Mouse (Mus musculus): ENCODE results near the gene Pfn5. TPM values are rescaled to one million over a fixed set of nuclear protein-coding genes. Genes with fewer than 3 reads are reported as not detected.
"Not testable (repeated sequence)": the region's sequence is repeated elsewhere in the genome, so short reads cannot be mapped to it uniquely, and the experiment has no call there.

The Pfn5 gene
- polyA plus RNA-seq (2015; fragmentation: Nextera tagmentation; extraction: Ambion mirVana), result not detected in 2 replicates

DNA sequence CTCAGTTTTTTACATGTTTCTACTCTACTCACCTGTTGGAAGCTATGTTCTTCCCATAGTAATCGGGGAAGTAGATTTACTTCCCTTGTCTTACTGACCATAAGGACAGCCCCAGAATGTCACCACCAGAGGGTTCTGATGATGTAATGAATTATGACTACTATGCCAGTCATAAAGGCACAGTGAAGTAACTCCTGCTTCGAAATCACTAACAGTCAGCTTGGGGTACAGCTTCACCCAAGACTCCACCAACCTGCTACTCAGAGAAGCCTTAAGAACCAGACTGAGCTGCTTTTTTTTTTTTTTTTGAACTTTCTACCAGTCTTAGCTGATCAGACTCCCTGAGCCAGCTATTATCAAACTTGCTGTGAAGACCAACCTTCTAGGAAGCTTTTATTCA lies at the start of gene Pfn5, which contains the start of gene Asb12:
Gene Pfn5, plus strand, starts transcription at position 218 of the 400 bp plus-strand sequence.
Gene Asb12, minus strand, starts transcription at position 101 of the 400 bp plus-strand sequence.
- Histone ChIP-seq H3K9me3 (ENCODE audit: control insufficient read depth, low read length) (no peaks in the 10 kb centered on the region), H3K9ac (ENCODE audit: low read length) (no peak within 1 kb of the TSS), H3K4me1 (replicated peaks; ENCODE audit: control insufficient read depth, insufficient read depth, low read length) (no peaks in the 10 kb centered on the region), H3K27ac (ENCODE audit: low read length) (no peak within 1 kb of the TSS), H3K4me3 (ENCODE audit: low read length) (no peak within 1 kb of the TSS), H3K36me3 (ENCODE audit: control insufficient read depth, insufficient read depth, low read length) (no peaks in the 10 kb centered on the region), H3K4me2 (ENCODE audit: low read depth, low read length) (no peak within 1 kb of the TSS), H3K27me3 (ENCODE audit: control insufficient read depth, insufficient read depth, low read depth, low read length) (no peaks in the 10 kb centered on the region)
- 73% methylated on average over 2 of the region's 2 CpGs for WGBS
- no peak for ATAC-seq (ENCODE audit: low read depth)

GRCm38 (mm10) chrX:95523883-95524282 lies 34.0 kb upstream of the Pfn5 start:
- no peak overlapping the region for H3K27ac ChIP-seq (ENCODE audit: low read length)
- no peak overlapping the region for H3K9ac ChIP-seq (ENCODE audit: low read length)
- no peaks in the 10 kb centered on the region for H3K36me3 ChIP-seq (ENCODE audit: control insufficient read depth, insufficient read depth, low read length)
- no peak for ATAC-seq (ENCODE audit: low read depth)
- no peak overlapping the region for H3K4me3 ChIP-seq (ENCODE audit: low read length)
- H3K27me3 ChIP-seq (ENCODE audit: control insufficient read depth, insufficient read depth, low read depth, low read length), result no peaks in the 10 kb centered on the region
- H3K4me1 ChIP-seq (replicated peaks; ENCODE audit: control insufficient read depth, insufficient read depth, low read length), result no peaks in the 10 kb centered on the region
- no peak overlapping the region for H3K4me2 ChIP-seq (ENCODE audit: low read depth, low read length)
- H3K9me3 ChIP-seq (ENCODE audit: control insufficient read depth, low read length), result no peaks in the 10 kb centered on the region

DNA sequence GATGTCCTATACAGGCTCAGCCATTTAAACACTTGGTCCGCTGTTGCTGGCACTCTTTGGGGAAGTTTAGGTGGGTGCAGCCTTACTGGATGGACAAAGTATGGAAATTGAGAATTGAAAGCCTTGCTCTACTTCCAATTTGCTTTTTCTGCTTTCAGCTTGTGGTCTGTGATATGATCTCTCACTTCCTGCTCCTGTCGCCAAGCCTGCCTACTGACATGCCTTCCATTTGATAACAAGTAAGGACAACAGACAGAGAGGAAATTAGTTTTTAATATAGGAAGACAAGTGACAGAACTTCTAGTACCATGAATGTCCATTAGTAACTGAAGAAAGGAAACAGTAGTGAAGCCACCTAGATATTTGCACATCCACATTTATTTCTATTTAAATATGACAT lies 32.7 kb upstream of the Pfn5 start:
- H3K27ac ChIP-seq (ENCODE audit: low read length), result no peak overlapping the region
- no peak for ATAC-seq (ENCODE audit: low read depth)
- WGBS, result 63% methylated on average over 2 of the region's 2 CpGs

GRCm38 (mm10) chrX:95535493-95535892 lies 22.4 kb upstream of the Pfn5 start:
- not testable (repeated sequence) for H3K36me3 ChIP-seq (ENCODE audit: control insufficient read depth, insufficient read depth, low read length); H3K27ac ChIP-seq (ENCODE audit: low read length); H3K4me1 ChIP-seq (replicated peaks; ENCODE audit: control insufficient read depth, insufficient read depth, low read length); H3K27me3 ChIP-seq (ENCODE audit: control insufficient read depth, insufficient read depth, low read depth, low read length); H3K4me2 ChIP-seq (ENCODE audit: low read depth, low read length); H3K4me3 ChIP-seq (ENCODE audit: low read length); H3K9me3 ChIP-seq (ENCODE audit: control insufficient read depth, low read length); H3K9ac ChIP-seq (ENCODE audit: low read length); ATAC-seq (ENCODE audit: low read depth)
- 83% methylated on average over 2 of the region's 2 CpGs for WGBS

More for the DNA sequence above, 32.7 kb upstream of the Pfn5 start:
- Histone ChIP-seq H3K4me3 (ENCODE audit: low read length) (no peak overlapping the region), H3K9ac (ENCODE audit: low read length) (no peak overlapping the region), H3K27me3 (ENCODE audit: control insufficient read depth, insufficient read depth, low read depth, low read length) (no peaks in the 10 kb centered on the region), H3K4me1 (replicated peaks; ENCODE audit: control insufficient read depth, insufficient read depth, low read length) (no peaks in the 10 kb centered on the region), H3K4me2 (ENCODE audit: low read depth, low read length) (no peak overlapping the region), H3K9me3 (ENCODE audit: control insufficient read depth, low read length) (no peaks in the 10 kb centered on the region), H3K36me3 (ENCODE audit: control insufficient read depth, insufficient read depth, low read length) (no peaks in the 10 kb centered on the region)

GRCm38 (mm10) chrX:95554321-95554720 lies 3.6 kb upstream of the Pfn5 start:
- Histone ChIP-seq H3K4me2 (ENCODE audit: low read depth, low read length) (no peak overlapping the region), H3K9ac (ENCODE audit: low read length) (no peak overlapping the region), H3K27ac (ENCODE audit: low read length) (no peak overlapping the region), H3K27me3 (ENCODE audit: control insufficient read depth, insufficient read depth, low read depth, low read length) (no peaks in the 10 kb centered on the region), H3K9me3 (ENCODE audit: control insufficient read depth, low read length) (no peaks in the 10 kb centered on the region), H3K4me3 (ENCODE audit: low read length) (no peak overlapping the region), H3K4me1 (replicated peaks; ENCODE audit: control insufficient read depth, insufficient read depth, low read length) (no peaks in the 10 kb centered on the region), H3K36me3 (ENCODE audit: control insufficient read depth, insufficient read depth, low read length) (no peaks in the 10 kb centered on the region)
- WGBS, result 58% methylated on average over 4 of the region's 4 CpGs
- ATAC-seq (ENCODE audit: low read depth), result peak; percentile 71

DNA sequence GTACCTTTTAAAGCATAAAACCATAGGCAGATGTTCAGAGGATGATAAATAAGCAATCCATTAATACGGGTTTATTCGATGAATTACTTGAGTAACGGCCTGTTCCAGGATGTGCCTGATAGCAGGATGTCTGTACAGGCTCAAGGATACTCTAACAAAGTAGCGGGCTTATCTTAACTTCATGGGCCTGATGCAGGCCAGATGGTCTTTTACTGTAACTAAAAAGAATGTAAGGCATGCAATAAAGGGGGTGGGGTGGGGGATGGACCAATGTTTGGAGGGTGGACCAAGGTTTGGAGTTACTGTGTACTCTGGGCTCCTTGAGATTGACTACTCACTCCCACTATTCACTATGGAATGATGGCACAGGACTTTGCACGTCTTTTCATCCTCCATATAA lies 42.7 kb downstream of the Pfn5 start:
- no peak overlapping the region for H3K9ac ChIP-seq (ENCODE audit: low read length)
- H3K4me2 ChIP-seq (ENCODE audit: low read depth, low read length), result no peak overlapping the region
- H3K27ac ChIP-seq (ENCODE audit: low read length), result no peak overlapping the region
- no peak overlapping the region for H3K4me3 ChIP-seq (ENCODE audit: low read length)
- H3K4me1 ChIP-seq (replicated peaks; ENCODE audit: control insufficient read depth, insufficient read depth, low read length), result no peaks in the 10 kb centered on the region
- no peaks in the 10 kb centered on the region for H3K36me3 ChIP-seq (ENCODE audit: control insufficient read depth, insufficient read depth, low read length)
- no peaks in the 10 kb centered on the region for H3K27me3 ChIP-seq (ENCODE audit: control insufficient read depth, insufficient read depth, low read depth, low read length)
- 34% methylated on average over 5 of the region's 5 CpGs for WGBS
- H3K9me3 ChIP-seq (ENCODE audit: control insufficient read depth, low read length), result no peaks in the 10 kb centered on the region
- 0 out of 2 replicates have a peak, but pooled peaks have one; percentile 43 for ATAC-seq (ENCODE audit: low read depth)

Other genes starting within 250 kb of the Pfn5 start
- 11.3 and 11.4 TPM in 2 replicates for gene Amer1, start 113.2 kb upstream of the Pfn5 start, polyA plus RNA-seq (2015; fragmentation: Nextera tagmentation; extraction: Ambion mirVana)
- 0.20 and 0.44 TPM in 2 replicates for gene Asb12, start 117 bp upstream of the Pfn5 start, polyA plus RNA-seq (2015; fragmentation: Nextera tagmentation; extraction: Ambion mirVana)
- gene Zc4h2, start 100.4 kb downstream of the Pfn5 start, polyA plus RNA-seq (2015; fragmentation: Nextera tagmentation; extraction: Ambion mirVana), result 15.1 and 15.2 TPM in 2 replicates
- gene Zc3h12b, start 153.6 kb downstream of the Pfn5 start, polyA plus RNA-seq (2015; fragmentation: Nextera tagmentation; extraction: Ambion mirVana), result 2.1 TPM in 2 replicates

Measured in lung, embryonic 16.5 days (tissue).